Mouse (Mus musculus): ENCODE data around the gene Gm21854. TPM values are rescaled to one million over a fixed set of nuclear protein-coding genes. Genes with fewer than 3 reads are reported as not detected.
"Not testable (repeated sequence)": the region's sequence is repeated elsewhere in the genome, so short reads cannot be mapped to it uniquely, and the experiment has no call there.

Gm21854 gene
- not detected in 2 replicates for polyA plus RNA-seq (2012)

DNA sequence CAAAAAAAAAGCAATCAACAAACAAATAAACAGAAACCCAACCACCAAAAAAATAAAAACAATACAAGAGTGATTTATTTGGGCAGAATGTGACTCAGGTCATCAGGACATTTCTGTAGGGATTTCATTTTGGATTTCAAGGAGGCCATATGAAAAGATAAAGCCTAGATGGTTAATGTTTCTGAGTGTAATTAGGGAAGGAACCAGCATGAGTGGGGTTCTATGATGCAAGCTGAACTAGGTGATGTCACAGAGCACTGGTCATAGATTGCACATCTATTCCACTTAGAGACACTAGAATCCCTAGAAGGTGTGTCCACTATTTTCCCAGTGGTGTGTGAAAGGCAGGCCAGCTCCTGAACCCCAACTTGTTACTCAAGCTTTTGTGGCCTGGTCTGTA lies at the start of gene Gm21854:
Gene Gm21854, plus strand, starts transcription at position 301 of the 400 bp plus-strand sequence.
- not testable (repeated sequence) for TF ChIP-seq GATA1 (IDR thresholded peaks at IDR 0.05; ENCODE audit: low read length)

Other genes starting within 250 kb of the Gm21854 start
- gene Gm20914, start 69.0 kb downstream of the Gm21854 start, polyA plus RNA-seq (2012), result not detected in 2 replicates
- not detected in 2 replicates for gene Gm28171, start 136.4 kb downstream of the Gm21854 start, polyA plus RNA-seq (2012)

Measured in G1E-ER4 (cell line).